Mouse (Mus musculus): Measurements from ENCODE around the gene Olfr853.

Gene Olfr853

DNA sequence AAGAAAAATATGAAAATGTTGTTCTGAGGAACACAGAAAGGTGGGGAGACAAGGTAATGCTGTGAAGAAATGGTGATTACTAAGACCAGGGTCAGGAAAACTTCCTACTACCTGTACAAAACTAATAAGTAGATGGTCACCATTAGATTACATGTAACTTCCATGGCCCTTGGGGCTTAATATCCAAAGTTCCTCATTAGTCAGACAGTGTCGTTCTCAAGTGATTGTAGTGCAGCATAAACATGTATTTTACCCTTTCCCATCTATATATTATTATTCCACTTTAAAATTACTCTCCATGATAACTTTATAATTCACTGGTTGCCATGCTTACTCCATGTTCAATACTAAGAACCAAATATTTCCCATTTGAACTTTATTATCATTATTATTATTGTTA lies at the start of gene Olfr853:
Gene Olfr853 (minus strand): TSS at position 101 of the 400 bp plus-strand sequence.
- no peak for DNase-seq (ENCODE audit: low spot score in 2 of 2)

DNA sequence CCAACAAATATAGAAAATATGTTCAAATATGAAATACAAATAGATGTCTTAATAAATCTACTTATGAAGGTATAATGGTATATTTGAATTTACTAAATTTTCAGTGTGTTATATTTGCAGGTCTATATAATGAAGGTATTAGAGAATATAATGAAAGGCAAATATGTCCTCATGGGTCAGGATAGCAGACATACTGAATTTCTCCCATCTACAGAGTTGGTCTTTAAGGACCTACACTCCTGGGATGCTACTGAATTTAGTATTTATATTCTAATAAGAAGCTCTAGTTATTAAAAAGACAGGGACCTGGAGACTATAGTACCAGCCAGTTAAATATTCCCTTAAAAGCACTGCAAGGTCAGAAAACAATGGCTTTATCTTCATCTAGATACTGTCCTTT lies 41.4 kb upstream of the Olfr853 start, which contains the start of gene Olfr855:
Gene Olfr855 (plus strand): TSS at position 301 of the 400 bp plus-strand sequence.
- no peak for DNase-seq (ENCODE audit: low spot score in 2 of 2)

DNA sequence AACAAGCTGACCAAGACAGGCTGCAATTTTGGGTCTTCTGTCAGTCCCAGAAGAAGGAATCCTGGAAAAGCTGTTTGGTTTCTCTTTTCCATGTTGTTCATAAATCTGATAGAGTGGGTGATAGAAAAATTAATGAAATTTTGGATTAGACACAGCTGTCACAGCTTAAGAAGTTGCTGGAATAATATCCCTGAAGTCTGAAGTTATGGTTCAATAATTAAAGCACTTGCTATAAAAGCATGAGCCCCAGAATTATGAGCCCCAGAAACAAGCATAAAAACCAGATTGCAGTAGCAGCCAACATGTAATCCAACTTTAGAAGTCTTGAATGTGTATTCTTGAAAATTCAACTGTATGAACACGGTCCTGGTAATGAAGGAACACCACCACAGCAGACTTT lies 26.4 kb upstream of the Olfr853 start, which contains the start of gene Olfr854:
Gene Olfr854 (minus strand): TSS at position 101 of the 400 bp plus-strand sequence.
- no peak for DNase-seq (ENCODE audit: low spot score in 2 of 2)

DNA sequence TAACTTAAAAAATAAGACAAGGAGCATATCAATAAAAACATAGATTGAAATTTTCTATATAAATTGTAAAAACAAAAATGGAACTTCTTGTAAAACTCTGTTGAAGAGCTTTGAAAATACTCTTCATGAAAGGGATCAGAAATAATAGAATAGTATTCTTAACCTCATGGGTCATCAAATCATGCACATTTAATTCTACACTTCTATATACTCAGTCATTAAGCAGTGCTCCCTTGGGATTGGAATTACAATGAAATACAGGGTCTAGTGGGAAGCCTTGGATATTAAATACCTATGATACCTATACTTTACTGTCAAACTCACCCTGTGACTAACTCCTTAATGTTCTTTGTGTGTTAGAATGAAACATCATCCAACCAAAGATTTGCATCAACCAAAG lies 47.9 kb downstream of the Olfr853 start, which contains the start of gene Olfr851:
Gene Olfr851 (plus strand): TSS at position 301 of the 400 bp plus-strand sequence.
- DNase-seq (ENCODE audit: low spot score in 2 of 2), result no peak

Measured in spleen, postnatal 14 days (tissue).